Mouse (Mus musculus) olfactory bulb, adult 2 months (tissue): ENCODE results near the gene Psmd5. TPM values are rescaled to one million over a fixed set of nuclear protein-coding genes. Genes with fewer than 3 reads are reported as not detected.

Experiments
- H3K27ac ChIP-seq: fragments of 200-500 bp; 2 replicates; pipeline ENCODE4 v1.5.1; 2012; ENCODE audit warnings: low read depth, low read length; ENCODE audit not compliant: insufficient read depth
- H3K4me1 ChIP-seq: fragments of 200-500 bp; 2 replicates; pipeline ENCODE4 v1.6.1; 2012; ENCODE audit warnings: low read length; ENCODE audit not compliant: control insufficient read depth, insufficient read depth
- H3K4me3 ChIP-seq: fragments of 200-500 bp; 2 replicates; pipeline ENCODE4 v1.5.1; 2012; ENCODE audit warnings: mild to moderate bottlenecking, low read depth, low read length, moderate library complexity; ENCODE audit not compliant: insufficient read depth
- CTCF ChIP-seq: fragments of 200-500 bp; IDR thresholded peaks from 2 replicates; pipeline ENCODE4 v1.5.1; 2012; ENCODE audit warnings: low read depth, mild to moderate bottlenecking, low read length, moderate library complexity; ENCODE audit not compliant: insufficient read depth
- POLR2A ChIP-seq: fragments of 200-500 bp; IDR thresholded peaks from 2 replicates; pipeline ENCODE4 v1.6.1; 2012; ENCODE audit warnings: mild to moderate bottlenecking, low read depth, low read length, moderate library complexity; ENCODE audit not compliant: insufficient read depth
- WGBS: fragments of 180-500 bp; shearing (Covaris S2); methylation state at CpG from one replicate; pipeline ENCODE4 v1.1.7; 2018; 5-methylcytosine and 5-hydroxymethylcytosine counted together
- polyA plus RNA-seq: library from polyadenylated mRNA; stranded (reverse); fragments of >200 nt; gene quantifications from 2 replicates; pipeline ENCODE4 v1.2.4, GENCODE M21; 2012; ENCODE audit warnings: low replicate concordance; ENCODE audit not compliant: missing spikeins, insufficient read depth, insufficient read length

The Psmd5 gene
- not detected in 2 replicates for polyA plus RNA-seq

DNA sequence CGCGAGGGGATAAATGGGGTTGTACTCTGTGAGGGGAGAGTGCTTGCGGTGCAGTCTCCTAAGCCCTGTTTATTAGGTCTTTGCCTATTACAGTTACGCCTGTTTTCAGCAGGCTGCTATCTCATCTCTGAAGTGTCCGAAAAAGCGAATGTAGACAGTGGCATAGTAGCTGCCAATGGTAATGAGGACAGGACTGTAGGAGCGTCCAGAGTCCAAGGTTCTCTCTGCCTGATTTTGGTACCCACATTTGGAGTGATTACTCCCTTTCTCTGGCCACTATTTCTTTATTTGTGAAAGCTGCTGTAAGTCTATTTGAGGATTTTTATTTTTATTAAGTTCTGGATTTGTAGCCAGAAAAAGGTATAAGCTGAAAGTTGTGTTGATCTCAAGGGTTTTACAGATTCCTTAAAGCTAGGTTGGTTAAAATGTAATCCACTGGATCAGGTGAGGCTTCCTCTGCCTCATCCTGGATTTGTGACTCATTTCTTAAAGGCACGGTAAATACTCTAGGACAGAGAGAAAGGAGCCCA lies at the start of gene Psmd5:
TSS of gene Psmd5 (minus strand) at position 153 of the 530 bp plus-strand sequence.
- Histone ChIP-seq H3K4me1 (no peaks in the 10 kb centered on the region), H3K27ac (no peak within 1 kb of the TSS), H3K4me3 (no peak within 1 kb of the TSS)
- WGBS, result 18% methylated on average over 8 of the region's 8 CpGs
- no peak for TF ChIP-seq POLR2A
- no peak for TF ChIP-seq CTCF

DNA sequence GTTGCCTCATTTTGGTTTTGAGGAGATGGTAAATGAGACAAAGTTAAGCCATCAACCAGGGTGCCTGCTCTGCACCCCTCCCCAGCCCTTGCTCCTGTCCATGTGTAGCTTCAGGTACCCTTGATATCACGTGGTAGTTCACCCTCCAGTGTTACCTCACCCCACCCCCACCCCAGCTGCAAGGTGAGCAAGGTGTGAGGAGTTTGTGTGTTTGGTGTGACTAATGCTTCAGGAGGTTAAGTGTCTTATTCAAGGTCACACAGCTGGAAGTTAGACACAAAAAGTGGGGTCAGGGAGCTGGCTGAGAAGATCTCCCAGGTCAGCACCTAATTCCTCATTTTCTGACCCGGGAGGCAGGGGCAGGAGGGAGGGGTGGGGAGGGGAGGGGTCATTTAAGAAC lies 48.0 kb upstream of the Psmd5 start:
- TF ChIP-seq POLR2A, result no peak
- TF ChIP-seq CTCF, result no peak
- 39% methylated on average over 2 of the region's 2 CpGs for WGBS
- Histone ChIP-seq H3K27ac (no peak overlapping the region), H3K4me1 (peaks cover 7% of the 10 kb centered on the region; the same call in 1 of the 2 replicates), H3K4me3 (no peak overlapping the region)

DNA sequence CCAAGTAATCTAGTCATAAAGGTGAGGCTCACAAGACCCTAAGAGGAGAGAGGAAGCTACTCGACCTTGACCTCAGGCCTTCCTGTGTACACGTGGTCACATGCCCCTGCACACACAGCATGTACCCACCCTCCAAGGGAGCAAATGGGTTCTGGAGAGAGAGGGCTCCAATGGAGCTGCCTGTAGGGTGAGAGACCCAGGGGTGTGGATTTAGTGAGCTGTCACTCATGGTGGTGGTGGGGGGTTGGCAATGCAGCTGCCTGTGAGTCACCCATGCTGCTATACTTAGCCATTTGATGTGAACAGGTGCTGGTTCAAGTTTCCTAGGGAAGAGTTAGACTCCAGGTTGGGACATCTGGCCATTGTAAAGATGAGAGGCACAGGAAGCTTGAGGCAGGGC lies 45.4 kb upstream of the Psmd5 start:
- TF ChIP-seq CTCF (no peak), POLR2A (no peak)
- Histone ChIP-seq H3K4me1 (peaks cover 7% of the 10 kb centered on the region; the same call in 1 of the 2 replicates), H3K4me3 (no peak overlapping the region), H3K27ac (no peak overlapping the region)
- WGBS, result 69% methylated on average over 2 of the region's 2 CpGs

DNA sequence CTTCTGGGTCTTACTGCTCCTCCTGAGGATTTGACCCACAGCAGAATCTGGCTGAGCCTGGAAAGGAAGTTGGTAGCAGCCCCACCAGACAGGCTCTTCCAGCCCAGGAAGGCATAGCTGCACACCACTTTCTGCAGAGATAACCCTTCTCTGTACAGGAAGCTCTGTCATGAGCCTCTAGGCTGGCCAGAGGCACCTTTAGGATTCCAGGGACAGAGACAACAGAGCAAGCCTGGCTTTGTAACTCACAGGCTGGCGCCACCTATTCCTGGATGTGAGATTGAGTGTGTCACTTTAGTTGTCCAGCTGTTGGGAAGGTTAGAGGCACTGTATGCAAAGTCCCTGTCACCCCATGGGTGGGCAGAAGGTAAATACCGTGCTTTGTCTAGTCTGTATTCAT lies 40.3 kb upstream of the Psmd5 start:
- H3K27ac ChIP-seq, result no peak overlapping the region
- peaks cover 10% of the 10 kb centered on the region for H3K4me1 ChIP-seq
- 87% methylated on average over 2 of the region's 2 CpGs for whole genome bisulfite sequencing
- H3K4me3 ChIP-seq, result no peak overlapping the region
- TF ChIP-seq CTCF (no peak), POLR2A (no peak)

DNA sequence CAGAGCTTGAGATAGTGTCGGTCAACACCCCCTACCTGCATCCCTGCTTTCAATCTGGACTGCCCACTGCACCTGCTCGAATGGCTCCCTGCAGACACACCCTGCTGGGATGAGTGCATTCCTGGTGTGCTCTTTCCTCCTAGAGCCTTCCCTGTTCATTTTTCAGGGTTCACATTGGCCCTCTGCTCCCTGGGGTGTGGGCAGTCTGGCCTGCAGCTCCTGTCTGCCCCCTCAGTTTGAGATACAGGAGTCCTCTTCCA lies 40.0 kb upstream of the Psmd5 start:
- WGBS, result 51% methylated on average over 2 of the region's 2 CpGs
- TF ChIP-seq CTCF, result no peak
- no peak overlapping the region for H3K4me3 ChIP-seq

DNA sequence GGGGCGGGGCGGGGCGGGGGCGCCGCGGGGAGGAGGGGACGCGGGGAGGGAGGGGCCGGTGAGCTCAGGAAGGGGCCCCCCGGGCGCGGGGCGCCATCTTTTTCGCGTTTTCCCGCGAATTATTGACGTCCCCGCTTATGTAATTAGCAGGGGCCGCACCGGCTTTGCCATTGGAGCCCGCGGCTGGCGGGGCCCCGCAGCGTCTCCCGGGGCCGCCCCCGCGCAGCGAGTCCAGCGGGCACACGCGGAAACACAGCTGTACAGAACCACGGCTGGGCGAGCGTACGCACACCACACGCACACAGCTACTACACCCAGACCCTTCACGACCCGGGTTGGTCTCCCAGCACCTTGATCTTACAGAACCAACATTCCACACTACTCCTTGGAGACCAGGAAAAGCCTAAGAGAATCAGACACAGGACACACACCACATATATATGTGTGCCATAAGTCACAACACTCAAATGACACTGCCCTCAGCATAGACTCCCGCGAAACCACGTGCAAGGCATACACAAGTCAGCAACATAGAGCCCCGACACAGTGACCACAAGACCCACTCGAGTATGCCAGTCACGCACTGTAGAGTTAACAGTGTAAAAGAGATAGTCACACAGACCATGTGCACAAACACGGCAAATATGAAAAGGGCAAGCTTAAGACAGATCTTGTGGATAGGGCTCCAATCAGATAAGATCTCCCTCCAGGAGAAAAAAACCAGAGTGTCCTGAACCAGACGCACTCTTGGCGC lies 39.5 kb upstream of the Psmd5 start:
- TF ChIP-seq POLR2A (no peak), CTCF (no peak)
- Histone ChIP-seq H3K4me3 (peak overlapping the region; percentile 52), H3K4me1 (peaks cover 9% of the 10 kb centered on the region), H3K27ac (no peak overlapping the region)
- 5% methylated on average over 47 of the region's 50 CpGs for WGBS

More for the DNA sequence above, 40.0 kb upstream of the Psmd5 start:
- H3K4me1 ChIP-seq, result peaks cover 9% of the 10 kb centered on the region
- no peak overlapping the region for H3K27ac ChIP-seq

DNA sequence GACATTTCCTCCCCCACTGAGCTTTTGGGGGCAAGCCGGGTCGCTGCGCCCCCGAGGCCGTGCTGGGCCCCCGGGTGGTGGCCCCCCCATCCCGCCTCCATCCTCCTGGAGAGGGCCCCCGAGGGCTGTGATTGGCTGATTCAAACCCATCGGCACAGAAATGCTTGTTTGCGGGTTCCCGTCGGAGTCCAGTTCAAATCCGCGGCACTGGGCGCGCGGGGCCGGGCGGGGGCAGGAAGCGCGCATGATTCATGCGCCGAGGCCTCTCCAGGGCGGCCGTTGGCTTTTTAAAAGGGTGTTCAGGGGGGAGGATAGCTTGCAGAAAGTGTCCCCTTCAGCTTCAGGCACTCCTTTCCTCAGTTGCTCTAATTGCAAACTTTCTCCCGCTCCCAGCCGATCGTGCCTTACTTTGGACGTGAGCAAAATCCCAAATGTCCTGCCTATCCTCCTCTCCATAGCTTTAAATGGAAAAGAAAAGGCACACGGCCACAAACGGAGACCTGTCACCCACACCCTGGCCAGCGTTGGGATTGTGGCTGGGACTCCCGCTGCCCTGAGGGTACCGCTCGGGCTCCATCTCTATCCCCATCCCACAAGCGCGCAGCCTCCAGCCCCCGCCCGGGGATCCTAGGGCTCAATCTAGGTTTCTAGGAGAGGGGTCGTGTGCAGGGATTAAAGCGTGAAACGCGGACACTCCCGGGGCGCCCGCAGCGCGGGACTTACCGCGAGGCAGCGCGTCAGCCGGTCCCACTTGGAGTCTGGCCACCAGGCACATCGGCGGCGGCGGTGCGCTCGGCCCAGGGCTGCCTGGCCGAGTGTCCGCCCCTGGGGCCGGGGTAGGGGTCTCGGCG lies 38.7 kb upstream of the Psmd5 start, which contains the start of gene Phf19:
TSS of gene Phf19 (minus strand) at position 809 of the 851 bp plus-strand sequence.
- Histone ChIP-seq H3K4me3 (peak within 1 kb of the TSS; percentile 52), H3K27ac (no peak within 1 kb of the TSS), H3K4me1 (peaks cover 9% of the 10 kb centered on the region)
- TF ChIP-seq CTCF (no peak), POLR2A (no peak)
- WGBS, result 2% methylated on average over 64 of the region's 64 CpGs

DNA sequence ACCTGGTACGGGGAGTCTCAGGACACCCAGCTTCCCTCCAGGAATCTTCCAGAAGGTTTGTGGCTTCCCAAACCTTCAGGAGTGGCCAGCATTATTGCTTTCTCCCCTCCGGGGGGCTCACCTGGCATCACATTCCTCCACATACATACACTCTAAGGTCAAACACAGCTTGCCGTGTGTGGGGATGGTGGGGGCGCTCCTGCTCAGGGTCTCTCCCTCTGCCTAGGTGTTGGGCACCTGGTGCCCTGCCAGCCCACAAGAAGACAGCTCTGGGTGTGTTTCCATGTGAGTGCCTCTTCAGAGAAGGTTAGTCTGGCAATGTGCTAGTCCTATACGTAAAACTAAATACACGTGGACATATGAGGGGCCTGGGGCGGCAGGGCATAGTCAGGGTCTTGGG lies 37.8 kb upstream of the Psmd5 start:
- Histone ChIP-seq H3K4me3 (no peak overlapping the region), H3K4me1 (peaks cover 9% of the 10 kb centered on the region), H3K27ac (no peak overlapping the region)
- no peak for TF ChIP-seq CTCF
- no peak for TF ChIP-seq POLR2A
- WGBS, result 64% methylated on average over 7 of the region's 7 CpGs

DNA sequence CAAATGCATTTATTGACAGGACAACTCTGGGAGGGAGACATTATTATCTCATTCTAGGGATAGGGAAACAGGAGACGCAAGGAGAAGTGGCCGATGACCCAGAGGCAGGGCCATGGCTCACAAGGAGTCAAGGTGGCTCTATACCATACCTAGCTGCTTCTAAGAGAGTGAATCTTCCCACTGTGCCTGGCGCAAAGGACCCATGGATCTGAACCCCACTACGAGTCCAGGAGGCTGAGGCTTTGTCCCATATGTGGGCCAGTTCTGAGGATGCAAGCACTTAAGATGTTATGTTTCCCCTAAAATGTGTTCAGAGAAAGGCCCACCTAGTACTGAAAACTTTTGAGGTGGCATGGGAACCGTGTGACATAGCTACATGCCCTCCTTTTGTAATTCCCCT lies 37.1 kb upstream of the Psmd5 start:
- TF ChIP-seq CTCF, result no peak
- no peak for TF ChIP-seq POLR2A
- Histone ChIP-seq H3K4me1 (peaks cover 9% of the 10 kb centered on the region), H3K4me3 (no peak overlapping the region), H3K27ac (no peak overlapping the region)
- 94% methylated on average over 5 of the region's 5 CpGs for WGBS
